Mouse (Mus musculus): ENCODE measurements around the gene Mogs.

Gene Mogs

GRCm38 (mm10) chr6:83095968-83096367, 19.3 kb upstream of the Mogs start:
- peak; percentile 72 for DNase-seq (ENCODE audit: low read depth, low spot score)

GRCm38 (mm10) chr6:83098411-83098810, 16.9 kb upstream of the Mogs start:
- DNase-seq (ENCODE audit: low read depth, low spot score), result no peak

GRCm38 (mm10) chr6:83101316-83101687, 14.0 kb upstream of the Mogs start, which contains the start of the genes Ccdc142 and Gm42688:
TSS of gene Ccdc142 (plus strand) at chr6:83101601.
TSS of gene Gm42688 (plus strand) at chr6:83101617.
- DNase-seq (ENCODE audit: low read depth, low spot score), result peak; percentile 93

GRCm38 (mm10) chr6:83101688-83102556, 13.4 kb upstream of the Mogs start:
- DNase-seq (ENCODE audit: low read depth, low spot score), result peak; percentile 87

- no peak for DNase-seq (ENCODE audit: low read depth, low spot score)
Observed at GRCm38 (mm10) chr6:83103130-83103650, 12.1 kb upstream of the Mogs start.

- DNase-seq (ENCODE audit: low read depth, low spot score), result no peak
Observed at GRCm38 (mm10) chr6:83104158-83104557, 11.1 kb upstream of the Mogs start.

- DNase-seq (ENCODE audit: low read depth, low spot score), result peak; percentile 89
Observed at GRCm38 (mm10) chr6:83107566-83108400, 7.5 kb upstream of the Mogs start.

- peak; percentile 78 for DNase-seq (ENCODE audit: low read depth, low spot score)
Observed at GRCm38 (mm10) chr6:83108762-83109668, 6.3 kb upstream of the Mogs start, which contains the start of gene Mrpl53. TSS of gene Mrpl53 (plus strand) at chr6:83109040.

- no peak for DNase-seq (ENCODE audit: low read depth, low spot score)
Observed at GRCm38 (mm10) chr6:83111510-83112136, 3.7 kb upstream of the Mogs start.

- peak; percentile 74 for DNase-seq (ENCODE audit: low read depth, low spot score)
Observed at GRCm38 (mm10) chr6:83115682-83116372, 531 bp downstream of the Mogs start.

- DNase-seq (ENCODE audit: low read depth, low spot score), result no peak
Observed at GRCm38 (mm10) chr6:83116373-83117164, 1.3 kb downstream of the Mogs start.

GRCm38 (mm10) chr6:83117165-83117438, 1.8 kb downstream of the Mogs start:
- DNase-seq (ENCODE audit: low read depth, low spot score), result no peak

GRCm38 (mm10) chr6:83117616-83118015, 2.3 kb downstream of the Mogs start:
- DNase-seq (ENCODE audit: low read depth, low spot score), result no peak

- no peak for DNase-seq (ENCODE audit: low read depth, low spot score)
Observed at GRCm38 (mm10) chr6:83118369-83118768, 3.1 kb downstream of the Mogs start.

GRCm38 (mm10) chr6:83118825-83119733, 3.8 kb downstream of the Mogs start:
- DNase-seq (ENCODE audit: low read depth, low spot score), result no peak

GRCm38 (mm10) chr6:83119734-83120051, 4.4 kb downstream of the Mogs start:
- DNase-seq (ENCODE audit: low read depth, low spot score), result no peak

GRCm38 (mm10) chr6:83120930-83121862, 5.9 kb downstream of the Mogs start, which contains the start of gene Wbp1:
TSS of gene Wbp1 (minus strand) at chr6:83121559.
- DNase-seq (ENCODE audit: low read depth, low spot score), result peak; percentile 97

Measured in CD4-positive, CD25-positive, alpha-beta regulatory T cell, adult 2 months (primary cell).